Mouse (Mus musculus): ENCODE results near the gene Ppp6r3. TPM values are rescaled to one million over a fixed set of nuclear protein-coding genes. Genes with fewer than 3 reads are reported as not detected.

Ppp6r3 gene
- 85.5 and 89.3 TPM in 2 replicates for polyA plus RNA-seq (2016; fragmentation: Nextera tagmentation; extraction: Ambion mirVana)

- peak within 1 kb of the TSS; percentile 85 for H3K4me2 ChIP-seq
- under 1% methylated on average over 46 of the region's 51 CpGs for WGBS
- ATAC-seq (ENCODE audit: low FRiP score) = peak; percentile 98
- no peaks in the 10 kb centered on the region for H3K27me3 ChIP-seq
- H3K4me1 ChIP-seq = peaks cover 27% of the 10 kb centered on the region
- no peaks in the 10 kb centered on the region for H3K36me3 ChIP-seq (replicated peaks)
- peak within 1 kb of the TSS; percentile 96 for H3K27ac ChIP-seq
- H3K4me3 ChIP-seq (replicated peaks) = peak within 1 kb of the TSS; percentile 97
- no peaks in the 10 kb centered on the region for H3K9me3 ChIP-seq
- H3K9ac ChIP-seq = peak within 1 kb of the TSS; percentile 85
Measured at GRCm38 (mm10) chr19:3575632-3576384, at the start of gene Ppp6r3. Gene Ppp6r3 (minus strand): TSS chr19:3575749.

- Histone ChIP-seq H3K36me3 (replicated peaks) (peaks cover 62% of the 10 kb centered on the region), H3K27ac (no peak overlapping the region), H3K9me3 (no peaks in the 10 kb centered on the region), H3K4me1 (no peaks in the 10 kb centered on the region), H3K4me3 (replicated peaks) (no peak overlapping the region), H3K9ac (no peak overlapping the region), H3K27me3 (no peaks in the 10 kb centered on the region), H3K4me2 (no peak overlapping the region)
- 94% methylated on average over 7 of the region's 7 CpGs for WGBS
- no peak for ATAC-seq (ENCODE audit: low FRiP score)
Measured at GRCm38 (mm10) chr19:3625111-3625510, 49.6 kb upstream of the Ppp6r3 start.

- Histone ChIP-seq H3K4me1 (no peaks in the 10 kb centered on the region), H3K9me3 (no peaks in the 10 kb centered on the region), H3K4me2 (no peak overlapping the region), H3K4me3 (replicated peaks) (no peak overlapping the region), H3K27ac (no peak overlapping the region), H3K9ac (no peak overlapping the region), H3K36me3 (replicated peaks) (peaks cover 65% of the 10 kb centered on the region), H3K27me3 (no peaks in the 10 kb centered on the region)
- 74% methylated on average over 5 of the region's 5 CpGs for WGBS
- 0 out of 2 replicates have a peak, but pooled peaks have one; percentile 30 for ATAC-seq (ENCODE audit: low FRiP score)
Measured at GRCm38 (mm10) chr19:3623824-3624223, 48.3 kb upstream of the Ppp6r3 start.

GRCm38 (mm10) chr19:3623294-3623693 is 47.7 kb upstream of the Ppp6r3 start:
- Histone ChIP-seq H3K4me1 (no peaks in the 10 kb centered on the region), H3K9ac (no peak overlapping the region), H3K27me3 (no peaks in the 10 kb centered on the region), H3K4me2 (no peak overlapping the region), H3K27ac (no peak overlapping the region), H3K4me3 (replicated peaks) (no peak overlapping the region), H3K36me3 (replicated peaks) (peaks cover 64% of the 10 kb centered on the region), H3K9me3 (no peaks in the 10 kb centered on the region)
- 92% methylated on average over 4 of the region's 4 CpGs for WGBS
- ATAC-seq (ENCODE audit: low FRiP score) = no peak

GRCm38 (mm10) chr19:3620871-3621270 is 45.3 kb upstream of the Ppp6r3 start:
- H3K27me3 ChIP-seq = no peaks in the 10 kb centered on the region
- WGBS = 97% methylated on average over 10 of the region's 10 CpGs
- H3K36me3 ChIP-seq (replicated peaks) = peaks cover 50% of the 10 kb centered on the region
- no peak overlapping the region for H3K4me3 ChIP-seq (replicated peaks)
- H3K4me2 ChIP-seq = no peak overlapping the region
- no peak overlapping the region for H3K9ac ChIP-seq
- H3K9me3 ChIP-seq = no peaks in the 10 kb centered on the region
- H3K27ac ChIP-seq = no peak overlapping the region
- no peaks in the 10 kb centered on the region for H3K4me1 ChIP-seq
- ATAC-seq (ENCODE audit: low FRiP score) = no peak

GRCm38 (mm10) chr19:3619359-3619758 is 43.8 kb upstream of the Ppp6r3 start:
- Histone ChIP-seq H3K9ac (no peak overlapping the region), H3K4me3 (replicated peaks) (no peak overlapping the region), H3K4me2 (no peak overlapping the region), H3K36me3 (replicated peaks) (peaks cover 63% of the 10 kb centered on the region), H3K9me3 (no peaks in the 10 kb centered on the region), H3K27ac (no peak overlapping the region), H3K4me1 (no peaks in the 10 kb centered on the region), H3K27me3 (no peaks in the 10 kb centered on the region)
- no peak for ATAC-seq (ENCODE audit: low FRiP score)
- WGBS = 85% methylated on average over 2 of the region's 2 CpGs

- Histone ChIP-seq H3K9me3 (no peaks in the 10 kb centered on the region), H3K27ac (no peak overlapping the region), H3K4me1 (no peaks in the 10 kb centered on the region), H3K4me2 (no peak overlapping the region), H3K27me3 (no peaks in the 10 kb centered on the region), H3K4me3 (replicated peaks) (no peak overlapping the region), H3K9ac (no peak overlapping the region), H3K36me3 (replicated peaks) (peaks cover 65% of the 10 kb centered on the region)
- ATAC-seq (ENCODE audit: low FRiP score) = no peak
- WGBS = 98% methylated on average over 10 of the region's 10 CpGs
Measured at GRCm38 (mm10) chr19:3613991-3614390, 38.4 kb upstream of the Ppp6r3 start.

- Histone ChIP-seq H3K9me3 (no peaks in the 10 kb centered on the region), H3K27ac (no peak overlapping the region), H3K27me3 (no peaks in the 10 kb centered on the region), H3K36me3 (replicated peaks) (peaks cover 58% of the 10 kb centered on the region), H3K9ac (no peak overlapping the region), H3K4me2 (no peak overlapping the region), H3K4me1 (no peaks in the 10 kb centered on the region), H3K4me3 (replicated peaks) (no peak overlapping the region)
- no peak for ATAC-seq (ENCODE audit: low FRiP score)
- 94% methylated on average over 4 of the region's 4 CpGs for WGBS
Measured at GRCm38 (mm10) chr19:3612534-3613273, 37.2 kb upstream of the Ppp6r3 start.

GRCm38 (mm10) chr19:3611730-3612129 is 36.2 kb upstream of the Ppp6r3 start:
- H3K36me3 ChIP-seq (replicated peaks) = peaks cover 56% of the 10 kb centered on the region
- no peak overlapping the region for H3K4me3 ChIP-seq (replicated peaks)
- 91% methylated on average over 8 of the region's 8 CpGs for WGBS
- H3K4me2 ChIP-seq = no peak overlapping the region
- H3K9me3 ChIP-seq = no peaks in the 10 kb centered on the region
- no peak overlapping the region for H3K27ac ChIP-seq
- H3K9ac ChIP-seq = no peak overlapping the region
- ATAC-seq (ENCODE audit: low FRiP score) = no peak
- H3K27me3 ChIP-seq = no peaks in the 10 kb centered on the region
- no peaks in the 10 kb centered on the region for H3K4me1 ChIP-seq

- H3K36me3 ChIP-seq (replicated peaks) = peaks cover 58% of the 10 kb centered on the region
- H3K9me3 ChIP-seq = no peaks in the 10 kb centered on the region
- H3K27me3 ChIP-seq = no peaks in the 10 kb centered on the region
- WGBS = 95% methylated on average over 2 of the region's 2 CpGs
- no peak overlapping the region for H3K4me3 ChIP-seq (replicated peaks)
- ATAC-seq (ENCODE audit: low FRiP score) = no peak
- H3K4me1 ChIP-seq = no peaks in the 10 kb centered on the region
- no peak overlapping the region for H3K9ac ChIP-seq
- no peak overlapping the region for H3K27ac ChIP-seq
- H3K4me2 ChIP-seq = no peak overlapping the region
Measured at GRCm38 (mm10) chr19:3610886-3611285, 35.3 kb upstream of the Ppp6r3 start.

- Histone ChIP-seq H3K9me3 (no peaks in the 10 kb centered on the region), H3K4me2 (no peak overlapping the region), H3K27me3 (no peaks in the 10 kb centered on the region), H3K4me1 (no peaks in the 10 kb centered on the region), H3K9ac (no peak overlapping the region), H3K36me3 (replicated peaks) (peaks cover 59% of the 10 kb centered on the region), H3K27ac (no peak overlapping the region), H3K4me3 (replicated peaks) (no peak overlapping the region)
- WGBS = 90% methylated on average over 10 of the region's 10 CpGs
- ATAC-seq (ENCODE audit: low FRiP score) = no peak
Measured at GRCm38 (mm10) chr19:3609826-3610225, 34.3 kb upstream of the Ppp6r3 start.

- Histone ChIP-seq H3K4me1 (no peaks in the 10 kb centered on the region), H3K27ac (no peak overlapping the region), H3K4me3 (replicated peaks) (no peak overlapping the region), H3K4me2 (no peak overlapping the region), H3K9ac (no peak overlapping the region), H3K27me3 (no peaks in the 10 kb centered on the region), H3K36me3 (replicated peaks) (peaks cover 89% of the 10 kb centered on the region), H3K9me3 (no peaks in the 10 kb centered on the region)
- ATAC-seq (ENCODE audit: low FRiP score) = no peak
- WGBS = 88% methylated on average over 5 of the region's 5 CpGs
Measured at GRCm38 (mm10) chr19:3594316-3594715, 18.8 kb upstream of the Ppp6r3 start.

Measured in forebrain, embryonic 12.5 days (tissue).